Mouse (Mus musculus) neural tube, embryonic 12.5 days (tissue): ENCODE results near the gene Socs7. TPM values are rescaled to one million over a fixed set of nuclear protein-coding genes. Genes with fewer than 3 reads are reported as not detected.

Experiments used
- ATAC-seq: fragments of 200-750 bp; cut with Nextera tagmentation; 2 replicates; pipeline ENCODE4 v1.8.0; 2017; ENCODE audit warnings: low read depth, mild to moderate bottlenecking, moderate TSS enrichment, moderate library complexity; ENCODE audit not compliant: low FRiP score
- H3K27ac ChIP-seq: fragments of 300-500 bp; sonication (generic); 2 replicates; pipeline ENCODE4 v1.5.1; 2016
- H3K27me3 ChIP-seq: fragments of 300-500 bp; sonication (generic); replicated peaks from 2 replicates; pipeline ENCODE4 v1.6.1; 2016; ENCODE audit warnings: mild to moderate bottlenecking
- H3K36me3 ChIP-seq: fragments of 300-500 bp; sonication (generic); 2 replicates; pipeline ENCODE4 v1.6.1; 2016; ENCODE audit warnings: mild to moderate bottlenecking
- H3K4me1 ChIP-seq: fragments of 300-500 bp; sonication (generic); 2 replicates; pipeline ENCODE4 v1.6.1; 2016
- H3K4me2 ChIP-seq: fragments of 300-500 bp; sonication (generic); replicated peaks from 2 replicates; pipeline ENCODE4 v1.6.1; 2016; ENCODE audit warnings: mild to moderate bottlenecking
- H3K4me3 ChIP-seq: fragments of 300-500 bp; sonication (generic); 2 replicates; pipeline ENCODE4 v1.5.1; 2016
- H3K9ac ChIP-seq: fragments of 300-500 bp; sonication (generic); 2 replicates; pipeline ENCODE4 v1.6.1; 2016; ENCODE audit warnings: mild to moderate bottlenecking
- H3K9me3 ChIP-seq: fragments of 300-500 bp; sonication (generic); 2 replicates; pipeline ENCODE4 v1.6.1; 2016; ENCODE audit warnings: mild to moderate bottlenecking
- WGBS: fragments of 180-500 bp; shearing (Covaris S2); methylation state at CpG from one replicate; pipeline ENCODE4 v1.1.7; 2016; 5-methylcytosine and 5-hydroxymethylcytosine counted together
- polyA plus RNA-seq: library from polyadenylated mRNA; unstranded; fragments of >200 nt; fragmentation: Nextera tagmentation; extraction: Ambion mirVana; gene quantifications from 2 replicates; pipeline ENCODE4 v1.2.1, GENCODE M21; 2016

The Socs7 gene
- polyA plus RNA-seq, 1 experiment from 2014 or later = 9.0 TPM

- Histone ChIP-seq H3K9ac (peak overlapping the region; percentile 21; the same call in 1 of the 2 replicates), H3K27ac (no peak overlapping the region), H3K4me1 (peaks cover 27% of the 10 kb centered on the region), H3K9me3 (no peaks in the 10 kb centered on the region), H3K4me2 (peak overlapping the region; percentile 63), H3K4me3 (peak overlapping the region; percentile 27; the same call in 1 of the 2 replicates), H3K36me3 (peaks cover 9% of the 10 kb centered on the region), H3K27me3 (no peaks in the 10 kb centered on the region)
- whole genome bisulfite sequencing = 4% methylated on average over 23 of the region's 23 CpGs
- peak; percentile 46; the same call in 1 of the 2 replicates for ATAC-seq
These were observed 37.8 kb downstream of the Socs7 start for GRCm38 (mm10) chr11:97399958-97400710.

DNA sequence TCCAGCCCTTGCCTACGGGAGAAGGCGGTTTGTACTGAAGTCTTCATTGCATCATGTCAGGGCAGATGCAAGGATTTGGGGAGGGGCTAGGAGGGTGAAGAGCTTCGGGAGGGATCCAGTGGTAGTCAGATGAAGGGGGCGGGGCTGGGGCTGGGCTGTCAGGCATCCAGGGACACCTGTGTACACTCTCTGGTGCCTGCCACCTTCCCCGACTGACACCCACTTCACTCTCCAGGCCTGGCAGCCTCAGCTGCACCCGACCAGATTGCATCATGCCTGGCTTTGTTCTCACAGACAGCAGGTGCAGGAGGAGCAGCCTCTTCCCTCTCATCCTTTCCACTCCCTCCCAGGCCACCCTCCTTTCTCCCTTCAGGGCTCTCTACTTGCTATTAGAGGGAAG is 38.7 kb downstream of the Socs7 start:
- WGBS = 22% methylated on average over 6 of the region's 6 CpGs
- H3K4me3 ChIP-seq = no peak overlapping the region

DNA sequence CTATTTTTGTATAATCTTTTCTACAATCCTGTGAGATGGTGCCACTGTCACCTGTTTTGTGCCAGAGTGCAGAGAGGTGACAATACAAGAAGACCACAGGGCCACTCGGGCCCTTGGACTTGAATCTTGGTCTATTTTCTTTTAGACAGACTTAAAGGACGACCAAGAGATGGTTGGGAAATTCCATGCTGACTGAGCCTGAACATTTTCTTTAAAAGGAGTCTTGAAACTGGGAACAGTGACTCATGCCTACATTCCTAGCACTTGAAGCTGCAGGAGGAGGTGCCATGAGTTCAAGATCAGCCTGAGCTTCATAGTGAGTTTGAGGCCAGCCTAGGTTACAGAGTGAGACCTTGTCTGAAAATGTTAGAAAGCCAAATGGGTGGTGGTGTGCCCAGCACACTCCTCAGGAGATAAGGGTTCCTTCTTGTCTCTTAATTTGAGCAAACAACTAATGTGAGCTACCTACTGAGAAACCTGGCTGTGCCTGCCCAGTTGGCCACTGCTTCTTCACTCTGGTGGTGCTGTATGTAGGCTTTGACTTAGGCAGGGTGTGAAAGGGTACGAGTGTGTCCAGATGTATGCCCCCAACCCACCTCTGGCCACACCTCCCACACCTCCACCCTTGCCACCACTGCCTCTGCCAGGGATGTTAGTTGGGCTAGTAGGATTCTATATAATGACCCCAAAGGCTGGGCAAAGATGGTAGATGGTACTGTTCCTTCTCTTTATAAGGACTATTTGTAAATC is 39.5 kb downstream of the Socs7 start:
- Histone ChIP-seq H3K4me2 (no peak overlapping the region), H3K27me3 (peaks cover 15% of the 10 kb centered on the region), H3K9ac (no peak overlapping the region), H3K4me3 (no peak overlapping the region), H3K27ac (no peak overlapping the region), H3K4me1 (peaks cover 45% of the 10 kb centered on the region), H3K9me3 (no peaks in the 10 kb centered on the region), H3K36me3 (no peaks in the 10 kb centered on the region)
- 78% methylated on average over 3 of the region's 3 CpGs for WGBS
- no peak for ATAC-seq

More for the DNA sequence above, 38.7 kb downstream of the Socs7 start:
- H3K4me2 ChIP-seq = peak overlapping the region; percentile 63
- H3K4me1 ChIP-seq = peaks cover 37% of the 10 kb centered on the region
- no peak for ATAC-seq
- no peaks in the 10 kb centered on the region for H3K36me3 ChIP-seq
- H3K27me3 ChIP-seq = peaks cover 7% of the 10 kb centered on the region
- no peak overlapping the region for H3K27ac ChIP-seq
- no peaks in the 10 kb centered on the region for H3K9me3 ChIP-seq
- peak overlapping the region; percentile 21; the same call in 1 of the 2 replicates for H3K9ac ChIP-seq

DNA sequence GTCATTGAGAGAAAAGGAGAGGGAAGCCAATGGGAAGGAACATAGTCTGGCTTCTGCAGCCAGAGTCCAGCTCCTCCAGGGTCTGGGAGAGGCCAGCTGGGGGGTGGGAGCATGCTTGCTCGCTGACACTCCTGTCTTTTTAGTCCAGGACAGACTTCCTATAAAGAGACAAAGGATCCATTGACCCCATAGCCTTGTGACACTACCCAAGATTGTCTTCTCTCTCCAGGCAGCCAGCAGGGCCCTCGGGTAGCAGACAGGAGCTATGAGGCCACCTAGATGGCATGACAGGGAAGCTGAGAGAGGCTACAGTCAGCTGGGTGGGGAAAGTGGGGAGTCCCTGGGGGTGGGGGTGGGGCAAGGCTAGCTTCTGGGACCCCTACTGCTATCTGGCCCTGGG is 40.4 kb downstream of the Socs7 start:
- H3K36me3 ChIP-seq = no peaks in the 10 kb centered on the region
- peaks cover 53% of the 10 kb centered on the region for H3K4me1 ChIP-seq
- no peaks in the 10 kb centered on the region for H3K9me3 ChIP-seq
- no peak overlapping the region for H3K9ac ChIP-seq
- no peak overlapping the region for H3K27ac ChIP-seq
- peaks cover 24% of the 10 kb centered on the region for H3K27me3 ChIP-seq
- H3K4me2 ChIP-seq = no peak overlapping the region
- WGBS = 11% methylated on average over 2 of the region's 2 CpGs
- no peak for ATAC-seq
- H3K4me3 ChIP-seq = no peak overlapping the region

- 30% methylated on average over 8 of the region's 8 CpGs for WGBS
- no peak for ATAC-seq
- no peak overlapping the region for H3K4me3 ChIP-seq
- no peaks in the 10 kb centered on the region for H3K36me3 ChIP-seq
- peaks cover 24% of the 10 kb centered on the region for H3K27me3 ChIP-seq
- H3K27ac ChIP-seq = no peak overlapping the region
- no peaks in the 10 kb centered on the region for H3K9me3 ChIP-seq
- no peak overlapping the region for H3K9ac ChIP-seq
- peaks cover 54% of the 10 kb centered on the region for H3K4me1 ChIP-seq
- H3K4me2 ChIP-seq = peak overlapping the region; percentile 99
These were observed 41.3 kb downstream of the Socs7 start for GRCm38 (mm10) chr11:97403614-97404183.

- Histone ChIP-seq H3K9ac (peak overlapping the region; percentile 73), H3K9me3 (no peaks in the 10 kb centered on the region), H3K27me3 (peaks cover 24% of the 10 kb centered on the region), H3K4me3 (peak overlapping the region; percentile 57), H3K27ac (no peak overlapping the region), H3K36me3 (no peaks in the 10 kb centered on the region), H3K4me2 (peak overlapping the region; percentile 99), H3K4me1 (peaks cover 54% of the 10 kb centered on the region)
- 0% methylated on average over 52 of the region's 61 CpGs for WGBS
- ATAC-seq = peak; percentile 51
These were observed 41.9 kb downstream of the Socs7 start for GRCm38 (mm10) chr11:97404184-97404760.

DNA sequence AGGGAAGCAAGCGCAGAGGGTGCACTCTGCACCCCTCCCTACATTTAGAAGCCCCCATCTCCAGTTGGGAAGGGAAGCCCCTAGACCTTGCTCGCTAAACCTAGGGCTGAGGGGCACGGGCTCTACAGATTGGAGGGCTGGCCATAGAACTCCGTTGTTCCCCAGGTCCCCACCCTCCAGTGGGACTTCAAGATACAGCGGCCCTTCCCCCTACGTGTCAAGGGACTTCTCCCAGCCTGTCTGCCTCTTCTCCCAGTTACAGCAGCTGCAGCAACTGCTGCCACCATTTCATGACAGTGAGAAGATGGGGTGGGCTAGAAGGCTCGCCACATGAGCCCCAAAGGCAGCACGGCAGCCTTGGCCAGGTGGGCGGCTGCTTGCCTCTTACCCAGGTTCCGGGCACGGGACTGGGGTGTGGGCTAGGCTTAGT is 42.4 kb downstream of the Socs7 start:
- peaks cover 54% of the 10 kb centered on the region for H3K4me1 ChIP-seq

GRCm38 (mm10) chr11:97406094-97406951 is 44.0 kb downstream of the Socs7 start:
- no peaks in the 10 kb centered on the region for H3K9me3 ChIP-seq
- H3K4me3 ChIP-seq = no peak overlapping the region
- H3K9ac ChIP-seq = 0 out of 2 replicates have a peak overlapping the region, but pooled peaks have one; percentile 8
- no peak for ATAC-seq
- H3K27ac ChIP-seq = no peak overlapping the region
- H3K4me2 ChIP-seq = peak overlapping the region; percentile 99
- H3K4me1 ChIP-seq = peaks cover 45% of the 10 kb centered on the region
- WGBS = 72% methylated on average over 10 of the region's 10 CpGs
- H3K27me3 ChIP-seq = peaks cover 24% of the 10 kb centered on the region
- H3K36me3 ChIP-seq = no peaks in the 10 kb centered on the region

More for the DNA sequence above, 42.4 kb downstream of the Socs7 start:
- Histone ChIP-seq H3K27ac (no peak overlapping the region; the same call in 1 of the 2 replicates), H3K4me3 (peak overlapping the region; percentile 57), H3K4me2 (peak overlapping the region; percentile 99), H3K27me3 (peaks cover 24% of the 10 kb centered on the region), H3K9me3 (no peaks in the 10 kb centered on the region), H3K9ac (peak overlapping the region; percentile 73), H3K36me3 (no peaks in the 10 kb centered on the region)
- 1% methylated on average over 11 of the region's 11 CpGs for WGBS
- peak; percentile 54 for ATAC-seq

DNA sequence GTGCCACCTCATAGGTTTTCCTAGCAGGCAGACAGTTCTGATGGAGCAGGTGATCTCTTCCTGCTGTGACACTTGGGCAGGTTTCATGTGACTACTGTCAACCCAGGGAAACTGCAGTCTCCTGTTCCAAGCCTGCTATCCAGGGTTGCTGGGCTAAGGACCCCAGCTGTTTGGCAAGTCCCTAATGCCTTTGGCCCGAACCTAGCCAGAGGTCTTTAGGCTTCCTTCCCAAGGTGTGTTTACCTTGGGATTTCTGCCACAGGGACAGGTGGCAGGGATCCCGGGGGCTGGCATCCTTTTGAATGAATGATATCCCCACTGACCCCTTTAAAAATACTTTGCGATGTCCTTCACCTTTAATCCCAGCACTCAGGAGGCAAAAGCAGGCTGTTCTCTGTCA is 45.1 kb downstream of the Socs7 start:
- H3K27ac ChIP-seq = no peak overlapping the region
- H3K9me3 ChIP-seq = no peaks in the 10 kb centered on the region
- H3K36me3 ChIP-seq = no peaks in the 10 kb centered on the region
- H3K27me3 ChIP-seq = peaks cover 24% of the 10 kb centered on the region
- no peak overlapping the region for H3K4me3 ChIP-seq
- no peak overlapping the region for H3K9ac ChIP-seq
- no peak for ATAC-seq
- peaks cover 45% of the 10 kb centered on the region for H3K4me1 ChIP-seq
- WGBS = 77% methylated on average over 3 of the region's 3 CpGs
- H3K4me2 ChIP-seq = peak overlapping the region; percentile 7; the same call in 1 of the 2 replicates

GRCm38 (mm10) chr11:97408171-97408570 is 45.8 kb downstream of the Socs7 start:
- no peaks in the 10 kb centered on the region for H3K36me3 ChIP-seq
- H3K9me3 ChIP-seq = no peaks in the 10 kb centered on the region
- no peak for ATAC-seq
- no peak overlapping the region for H3K27ac ChIP-seq
- H3K4me1 ChIP-seq = peaks cover 47% of the 10 kb centered on the region
- no peak overlapping the region for H3K9ac ChIP-seq
- H3K4me3 ChIP-seq = no peak overlapping the region
- peaks cover 24% of the 10 kb centered on the region for H3K27me3 ChIP-seq
- no peak overlapping the region for H3K4me2 ChIP-seq
- 0% methylated on average over 6 of the region's 6 CpGs for WGBS

DNA sequence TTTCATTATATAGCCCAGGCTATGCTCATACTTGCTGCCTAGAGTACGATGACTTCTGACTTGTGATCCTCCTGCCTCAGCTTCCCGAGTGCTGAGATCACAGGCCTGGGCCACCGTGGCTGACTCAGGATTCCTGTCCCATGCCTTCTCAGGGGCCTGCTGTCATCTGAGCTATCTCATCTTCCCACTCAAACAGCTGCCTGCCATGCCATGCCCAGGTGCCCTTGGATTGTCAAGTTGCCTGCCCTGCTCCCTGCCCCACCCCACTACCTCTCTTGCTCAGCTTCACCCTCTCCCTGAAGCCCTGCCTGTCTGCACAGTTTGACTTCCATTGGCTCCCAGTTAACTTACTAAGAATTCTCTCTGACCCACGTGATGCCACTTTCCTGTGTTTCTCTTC is 48.6 kb downstream of the Socs7 start:
- H3K27me3 ChIP-seq = peaks cover 22% of the 10 kb centered on the region

More for the DNA sequence above, 48.6 kb downstream of the Socs7 start:
- 86% methylated on average over 4 of the region's 4 CpGs for WGBS
- Histone ChIP-seq H3K4me1 (peaks cover 34% of the 10 kb centered on the region), H3K4me2 (no peak overlapping the region), H3K27ac (no peak overlapping the region), H3K9me3 (no peaks in the 10 kb centered on the region), H3K9ac (no peak overlapping the region), H3K4me3 (no peak overlapping the region), H3K36me3 (no peaks in the 10 kb centered on the region)
- no peak for ATAC-seq
